Mouse (Mus musculus): ENCODE measurements at regions not wholly inside any gene's neighbourhood (a gene's known extent, or its start where the extent isn't known, plus 50 kb on each side); places are given as distances from the start of the nearest gene placed in this dataset.

- H3K9ac ChIP-seq = no peak overlapping the region
- no peaks in the 10 kb centered on the region for H3K36me3 ChIP-seq
- H3K27me3 ChIP-seq (replicated peaks) = no peaks in the 10 kb centered on the region
- peaks cover 5% of the 10 kb centered on the region; the same call in 1 of the 2 replicates for H3K9me3 ChIP-seq
- 83% methylated on average over 7 of the region's 7 CpGs for WGBS
- H3K27ac ChIP-seq (replicated peaks) = no peak overlapping the region
- H3K4me3 ChIP-seq = no peak overlapping the region
- no peak overlapping the region for H3K4me2 ChIP-seq
- no peak for ATAC-seq (ENCODE audit: extremely low read depth, insufficient number of reproducible peaks, low FRiP score, low TSS enrichment)
- peaks cover 15% of the 10 kb centered on the region for H3K4me1 ChIP-seq
Observed at GRCm38 (mm10) chr3:65454301-65454700, 61.9 kb upstream of the Ssr3 start.

- H3K4me3 ChIP-seq = no peak overlapping the region
- 92% methylated on average over 1 of the region's 1 CpGs for WGBS
- H3K9me3 ChIP-seq = peaks cover 2% of the 10 kb centered on the region; the same call in 1 of the 2 replicates
- no peaks in the 10 kb centered on the region for H3K4me1 ChIP-seq
- ATAC-seq (ENCODE audit: extremely low read depth, insufficient number of reproducible peaks, low FRiP score, low TSS enrichment) = no peak
- no peaks in the 10 kb centered on the region for H3K27me3 ChIP-seq (replicated peaks)
- no peak overlapping the region for H3K27ac ChIP-seq (replicated peaks)
- no peaks in the 10 kb centered on the region for H3K36me3 ChIP-seq
- no peak overlapping the region for H3K9ac ChIP-seq
- no peak overlapping the region for H3K4me2 ChIP-seq
Observed at GRCm38 (mm10) chr3:65449176-65449575, 56.8 kb upstream of the Ssr3 start.

- Histone ChIP-seq H3K4me2 (no peak overlapping the region), H3K9me3 (no peaks in the 10 kb centered on the region), H3K9ac (no peak overlapping the region), H3K4me3 (no peak overlapping the region), H3K4me1 (peaks cover 20% of the 10 kb centered on the region), H3K36me3 (no peaks in the 10 kb centered on the region), H3K27me3 (replicated peaks) (no peaks in the 10 kb centered on the region), H3K27ac (replicated peaks) (no peak overlapping the region)
- 71% methylated on average over 1 of the region's 1 CpGs for WGBS
- ATAC-seq (ENCODE audit: extremely low read depth, insufficient number of reproducible peaks, low FRiP score, low TSS enrichment) = no peak
Observed at GRCm38 (mm10) chr3:65443701-65444100, 51.3 kb upstream of the Ssr3 start.

- no peak for ATAC-seq (ENCODE audit: extremely low read depth, insufficient number of reproducible peaks, low FRiP score, low TSS enrichment)
- Histone ChIP-seq H3K9me3 (no peaks in the 10 kb centered on the region), H3K4me2 (0 out of 2 replicates have a peak overlapping the region, but pooled peaks have one; percentile 3), H3K4me3 (no peak overlapping the region), H3K4me1 (peaks cover 24% of the 10 kb centered on the region), H3K9ac (no peak overlapping the region), H3K36me3 (no peaks in the 10 kb centered on the region), H3K27ac (replicated peaks) (0 out of 2 replicates have a peak overlapping the region, but pooled peaks have one; percentile 12), H3K27me3 (replicated peaks) (no peaks in the 10 kb centered on the region)
- 44% methylated on average over 8 of the region's 8 CpGs for WGBS
Observed at GRCm38 (mm10) chr3:65442946-65443345, 50.5 kb upstream of the Ssr3 start.

- no peak overlapping the region for H3K4me3 ChIP-seq
- H3K9me3 ChIP-seq = no peaks in the 10 kb centered on the region
- H3K27me3 ChIP-seq (replicated peaks) = no peaks in the 10 kb centered on the region
- H3K36me3 ChIP-seq = no peaks in the 10 kb centered on the region
- no peak overlapping the region for H3K4me2 ChIP-seq
- H3K27ac ChIP-seq (replicated peaks) = peak overlapping the region; percentile 29; the same call in 1 of the 2 replicates
- 67% methylated on average over 4 of the region's 4 CpGs for WGBS
- H3K9ac ChIP-seq = no peak overlapping the region
- peaks cover 24% of the 10 kb centered on the region for H3K4me1 ChIP-seq
- no peak for ATAC-seq (ENCODE audit: extremely low read depth, insufficient number of reproducible peaks, low FRiP score, low TSS enrichment)
Observed at GRCm38 (mm10) chr3:65442269-65442668, 49.8 kb upstream of the Ssr3 start.
